In the genomic region with DNA sequence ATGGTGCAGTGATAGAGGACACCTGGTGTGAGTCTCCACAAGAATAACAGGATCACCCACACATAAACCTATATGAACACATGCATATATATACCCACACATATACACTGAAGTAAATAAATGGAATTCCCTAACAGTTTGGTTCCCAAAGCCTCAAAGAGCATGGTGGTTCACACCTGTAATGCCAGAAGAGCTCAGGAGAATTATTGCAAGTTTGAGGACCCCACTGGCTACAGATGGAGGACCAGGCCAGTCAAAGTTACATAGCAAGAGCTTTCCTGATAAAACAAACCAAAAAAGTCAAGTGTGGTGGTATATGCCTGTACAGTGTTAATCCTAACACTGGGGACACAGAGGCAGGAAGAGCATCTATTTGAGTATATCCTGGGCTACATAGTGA, we compare ENCODE assay signal across 19 mouse cellular contexts. TPM values are rescaled to one million over a fixed set of nuclear protein-coding genes. Genes with fewer than 3 reads are reported as not detected.
DNase-seq lines count a peak whose midpoint lies in the region; ATAC-seq and TF ChIP-seq lines count a peak whose summit lies in the region.
"Had no signal": no experiment of that assay in that cellular context is flagged by ENCODE, and none has a peak within 500 bp of the region (broad histone marks: within the 10 kb centered on the region; RNA-seq: fewer than 3 reads in every experiment).

No protein-coding gene starts in this region.

- no peaks in the 10 kb centered on the region for H3K27me3 ChIP-seq in midbrain, embryonic 11.5 days (ENCODE audit: control insufficient read depth, insufficient read depth, low read length)
- no peaks in the 10 kb centered on the region for H3K27me3 ChIP-seq in midbrain, postnatal 0 days (ENCODE audit: insufficient read depth, low read length)
- H3K27me3 ChIP-seq: CH12.LX, Patski had no signal

- no peak overlapping the region for H3K4me2 ChIP-seq in midbrain, embryonic 11.5 days
- no peak overlapping the region for H3K4me2 ChIP-seq in midbrain, postnatal 0 days (ENCODE audit: low read depth, low read length, poor library complexity, severe bottlenecking)

- H3K4me1 ChIP-seq in midbrain, embryonic 11.5 days (ENCODE audit: control insufficient read depth, insufficient read depth, low read length) = no peaks in the 10 kb centered on the region
- H3K4me1 ChIP-seq in midbrain, postnatal 0 days (ENCODE audit: insufficient read depth, low read length) = no peaks in the 10 kb centered on the region

- no peak overlapping the region for H3K4me3 ChIP-seq in midbrain, embryonic 11.5 days (ENCODE audit: low read depth, low read length)
- H3K4me3 ChIP-seq in midbrain, postnatal 0 days (ENCODE audit: low read depth, low read length) = no peak overlapping the region

- ATAC-seq in midbrain, embryonic 11.5 days (ENCODE audit: low FRiP score) = no peak
- ATAC-seq in midbrain, postnatal 0 days (ENCODE audit: low FRiP score) = no peak
- ATAC-seq: activated CD4-positive, CD25-positive, alpha-beta regulatory T cell, adult 4 months; CD4-positive, CD25-positive, alpha-beta regulatory T cell, adult 4 months; Patski had no signal

- no peak overlapping the region for H3K9ac ChIP-seq in midbrain, embryonic 11.5 days (ENCODE audit: low read length)
- H3K9ac ChIP-seq in midbrain, postnatal 0 days (replicated peaks; ENCODE audit: low read length, poor library complexity, severe bottlenecking) = no peak overlapping the region

- DNase-seq in heart, adult 11 months = peak; percentile 76
- DNase-seq in heart, postnatal 36 days = no peak
- peak; percentile 54 for DNase-seq in midbrain, embryonic 11.5 days (ENCODE audit: low spot score, missing footprints)
- DNase-seq in midbrain, postnatal 0 days (ENCODE audit: low spot score) = no peak
- DNase-seq: adrenal gland, adult 2 months; adrenal gland, adult 8-10 months; adrenal gland, postnatal 10 days; adrenal gland, postnatal 14 days; adrenal gland, postnatal 25 days; adrenal gland, postnatal 36 days; B cell, adult 2 months; cerebellum, adult 11 months; cerebellum, adult 11-12 months; cerebellum, adult 18-20 months had no signal

- H3K9me3 ChIP-seq in midbrain, embryonic 11.5 days (ENCODE audit: control insufficient read depth, low read length) = no peaks in the 10 kb centered on the region
- H3K9me3 ChIP-seq in midbrain, postnatal 0 days (ENCODE audit: low read length) = no peaks in the 10 kb centered on the region
- H3K9me3 ChIP-seq: G1E had no signal

- intact Hi-C loops in heart, postnatal 36 days (cut with DNase I) = no loop called here

- no peak overlapping the region for H3K27ac ChIP-seq in midbrain, embryonic 11.5 days (ENCODE audit: low read depth, low read length)
- H3K27ac ChIP-seq in midbrain, postnatal 0 days (ENCODE audit: low read depth, low read length) = no peak overlapping the region

- TF ChIP-seq CTCF in midbrain, postnatal 0 days (IDR thresholded peaks at IDR 0.05) = no peak

- peaks cover 9% of the 10 kb centered on the region for H3K36me3 ChIP-seq in midbrain, embryonic 11.5 days (ENCODE audit: control insufficient read depth, insufficient read depth, low read length)
- peaks cover 68% of the 10 kb centered on the region for H3K36me3 ChIP-seq in midbrain, postnatal 0 days (ENCODE audit: insufficient read depth, low read length)

RNA-seq across cellular contexts. Expression of gene Ppt1, which starts 15.5 kb away (rescaled TPM):
- total RNA-seq in heart, postnatal 36 days (2021) = 10 to 100 TPM; 41.5 to 44.5 TPM
- polyA plus RNA-seq in midbrain, embryonic 11.5 days (2014; fragmentation: Nextera tagmentation; extraction: Ambion mirVana) = 62.7 and 63.7 TPM in 2 replicates
- total RNA-seq in midbrain, postnatal 0 days (2014; rRNA removed) = 44.2 and 53.5 TPM in 2 replicates
- 80.2 and 81.3 TPM in 2 replicates for polyA plus RNA-seq in midbrain, postnatal 0 days (2015; fragmentation: Nextera tagmentation; extraction: Ambion mirVana)

RNA-seq across cellular contexts. Expression of gene Cap1, which starts 34.3 kb away (rescaled TPM):
- 10 to 100 TPM; 50.6 to 56.1 TPM for total RNA-seq in heart, postnatal 36 days (2021)
- 69.7 and 74.4 TPM in 2 replicates for polyA plus RNA-seq in midbrain, embryonic 11.5 days (2014; fragmentation: Nextera tagmentation; extraction: Ambion mirVana)
- total RNA-seq in midbrain, postnatal 0 days (2014; rRNA removed) = 145 and 157 TPM in 2 replicates
- polyA plus RNA-seq in midbrain, postnatal 0 days (2015; fragmentation: Nextera tagmentation; extraction: Ambion mirVana) = 58.9 and 60.9 TPM in 2 replicates

Comparison
In these comparisons a context has a peak if more than half of its experiments do, and no peak if none do; other contexts are left out.
1. DNase-seq: peak in heart, adult 11 months (single experiment) and midbrain, embryonic 11.5 days (single experiment); none in heart, postnatal 36 days (0 of 2) and midbrain, postnatal 0 days (single experiment).